Mouse (Mus musculus) 416B (cell line): ENCODE measurements around the gene Slc44a2.

Experiments
- DNase-seq: peaks from one replicate; pipeline ENCODE4 v3.0.0; 2011; ENCODE audit warnings: low read depth

Slc44a2 gene

DNA sequence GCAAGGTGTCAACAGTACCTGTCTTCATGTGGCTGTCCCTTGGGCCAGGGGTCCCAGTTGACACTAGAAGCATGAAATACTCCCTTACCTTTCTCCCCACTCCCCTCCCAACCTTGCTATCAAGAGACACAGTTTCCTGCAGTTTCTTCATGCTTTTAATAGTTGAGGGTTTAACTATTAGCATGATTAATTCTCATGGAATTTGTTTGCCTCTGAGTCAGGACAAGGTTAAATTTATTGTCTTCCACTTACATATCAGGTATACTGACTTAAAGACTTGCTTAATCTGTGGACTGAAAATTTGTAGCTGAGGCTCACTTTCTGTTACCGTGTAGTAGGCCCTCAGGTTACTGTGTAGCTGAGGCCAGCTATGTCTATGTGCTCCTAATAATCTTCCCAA lies 13.0 kb downstream of the Slc44a2 start:
- DNase-seq = no peak

DNA sequence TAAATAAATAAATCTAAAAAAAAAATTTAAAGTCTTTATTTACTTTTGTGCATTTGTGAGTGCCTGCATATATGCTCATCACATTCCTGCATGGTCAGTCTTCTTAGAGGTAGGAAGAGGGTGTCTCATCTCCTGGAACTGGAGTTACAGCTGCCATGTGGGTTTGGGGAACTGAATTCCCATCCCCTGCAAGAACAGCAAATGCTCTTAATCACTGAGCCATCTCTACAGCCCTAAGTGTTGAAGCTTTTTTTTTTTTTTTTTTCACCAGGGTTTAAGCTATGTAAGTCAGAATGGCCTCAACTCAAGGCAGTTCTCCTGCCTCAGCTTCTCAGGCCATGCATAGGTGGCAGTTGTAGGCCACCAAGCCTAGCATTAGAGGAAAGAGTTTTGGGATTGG lies 14.2 kb downstream of the Slc44a2 start:
- no peak for DNase-seq

DNA sequence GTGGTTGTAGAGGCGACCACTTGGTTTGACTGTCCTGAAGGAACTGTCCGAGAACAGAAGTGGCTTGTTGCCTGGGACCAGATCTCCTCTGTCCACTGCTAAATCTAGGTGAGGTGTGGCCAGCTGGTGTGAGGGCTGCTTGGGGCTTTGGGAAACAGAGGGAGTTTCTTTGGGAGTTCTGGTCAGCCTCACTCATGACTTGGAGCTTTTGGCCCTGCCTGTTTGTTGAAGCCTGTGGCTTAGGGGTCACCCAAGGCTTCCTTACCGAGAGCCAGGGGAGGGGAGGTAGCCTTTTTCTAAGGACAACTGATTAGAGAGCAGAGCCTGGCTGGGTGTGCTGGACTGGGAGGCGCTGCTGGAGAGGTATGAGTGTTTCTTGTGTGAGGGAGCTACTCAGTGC lies 14.9 kb downstream of the Slc44a2 start:
- DNase-seq = no peak

DNA sequence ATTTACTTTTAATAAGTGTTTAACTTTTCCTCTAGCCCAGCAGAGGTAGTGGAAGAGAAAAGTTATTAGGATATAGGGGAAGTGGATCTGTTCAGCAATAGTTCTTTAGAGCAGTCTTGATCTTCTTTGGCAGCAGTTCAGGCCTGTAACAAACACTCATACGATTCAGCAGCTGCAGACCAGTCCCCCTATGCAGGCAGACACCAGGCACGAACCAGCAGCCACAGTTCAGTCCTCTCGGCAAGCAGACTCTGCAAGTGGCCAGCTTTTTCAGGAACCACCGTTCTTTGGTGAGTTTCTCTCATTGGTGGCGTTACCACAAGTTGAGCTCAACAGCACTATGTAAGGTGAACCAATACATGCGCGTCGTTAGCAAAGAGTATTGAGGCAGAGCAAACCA lies 16.0 kb downstream of the Slc44a2 start:
- DNase-seq = no peak

DNA sequence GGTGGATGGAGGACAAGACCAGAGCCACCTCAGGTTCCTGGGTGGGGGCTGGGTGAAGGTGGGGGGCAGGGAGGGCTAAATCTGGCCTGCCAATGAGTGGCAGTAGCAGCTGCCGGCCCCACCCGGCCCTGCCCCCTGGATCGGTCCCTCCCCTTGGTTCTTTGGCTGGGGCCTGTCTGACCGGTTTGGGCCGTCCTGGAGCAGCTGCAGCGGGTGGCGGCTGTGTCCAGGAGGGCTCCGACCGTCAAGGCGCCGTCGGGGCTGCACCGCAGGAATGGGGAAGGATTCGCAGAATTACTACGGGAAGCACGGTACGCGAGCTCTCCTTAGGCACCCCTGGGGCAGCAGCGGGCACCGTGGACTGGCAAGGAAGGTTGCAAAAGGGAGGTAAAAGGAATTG lies 17.2 kb downstream of the Slc44a2 start:
- no peak for DNase-seq

DNA sequence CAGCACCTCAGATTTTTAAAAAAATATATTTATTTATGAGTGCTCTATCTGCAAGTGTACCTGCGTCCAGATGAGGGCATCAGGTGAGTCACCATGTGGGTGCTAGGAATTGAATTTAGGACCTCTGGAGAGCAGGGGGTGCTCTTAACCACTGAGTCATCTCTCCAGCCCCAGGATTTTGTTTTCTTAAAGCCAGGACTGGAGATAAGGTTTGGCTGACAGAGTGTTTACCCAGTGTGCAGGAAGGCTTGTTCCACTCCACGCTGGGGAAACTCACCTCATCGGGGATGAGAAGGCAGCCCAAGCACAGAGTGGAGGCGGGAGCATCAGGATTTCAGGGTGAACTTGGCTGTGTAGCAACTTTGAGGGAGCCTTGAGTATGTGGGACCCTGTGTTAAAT lies 19.9 kb downstream of the Slc44a2 start:
- DNase-seq = no peak

DNA sequence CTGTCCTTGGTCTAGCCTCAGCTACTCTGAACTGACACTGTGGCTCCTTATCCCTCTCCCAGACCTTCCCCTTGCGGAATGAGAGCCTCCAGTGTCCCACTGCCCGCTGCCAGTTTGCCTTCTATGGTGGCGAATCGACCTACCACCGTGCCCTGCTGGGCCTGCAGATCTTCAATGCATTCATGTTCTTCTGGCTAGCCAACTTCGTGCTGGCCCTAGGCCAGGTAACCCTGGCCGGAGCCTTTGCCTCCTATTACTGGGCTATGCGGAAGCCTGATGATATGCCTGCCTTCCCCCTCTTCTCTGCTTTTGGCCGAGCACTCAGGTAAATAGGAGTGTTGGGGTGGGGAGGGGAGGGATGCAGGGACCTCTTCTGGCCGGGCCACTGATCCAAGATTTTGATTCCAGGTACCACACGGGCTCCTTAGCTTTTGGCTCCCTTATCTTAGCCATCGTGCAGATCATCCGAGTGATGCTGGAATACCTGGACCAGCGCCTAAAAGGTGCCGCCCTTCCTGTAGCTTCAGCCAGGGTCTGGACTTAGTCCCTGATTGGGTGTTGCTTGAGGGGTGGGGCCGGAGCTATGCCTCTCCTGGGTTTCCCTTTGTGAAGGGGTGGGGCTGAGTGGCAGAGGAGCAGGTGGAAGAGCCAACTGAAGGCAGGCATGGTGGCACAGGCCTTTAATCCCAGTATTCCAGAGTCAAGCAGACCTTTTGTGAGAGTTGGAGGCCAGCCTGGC lies 26.3 kb downstream of the Slc44a2 start:
- no peak for DNase-seq

DNA sequence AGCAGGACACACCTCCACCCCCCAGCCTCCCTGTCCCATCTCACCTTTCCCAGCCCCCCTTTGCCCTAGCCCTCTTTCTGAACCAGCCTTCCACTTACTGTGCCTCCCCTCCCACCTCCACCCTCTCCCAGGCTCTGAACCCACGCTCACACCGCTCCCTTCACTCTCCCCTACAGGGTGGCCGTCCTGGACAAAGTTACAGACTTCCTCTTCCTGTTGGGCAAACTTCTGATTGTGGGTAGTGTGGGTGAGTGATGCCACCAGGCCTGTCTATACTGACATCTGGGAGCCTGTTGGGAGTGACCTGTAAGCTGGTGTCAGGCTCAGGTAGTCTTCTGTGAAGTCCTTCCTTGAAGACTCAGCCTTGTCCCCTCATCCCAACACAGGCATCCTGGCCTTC lies 27.7 kb downstream of the Slc44a2 start:
- peak; percentile 59 for DNase-seq

DNA sequence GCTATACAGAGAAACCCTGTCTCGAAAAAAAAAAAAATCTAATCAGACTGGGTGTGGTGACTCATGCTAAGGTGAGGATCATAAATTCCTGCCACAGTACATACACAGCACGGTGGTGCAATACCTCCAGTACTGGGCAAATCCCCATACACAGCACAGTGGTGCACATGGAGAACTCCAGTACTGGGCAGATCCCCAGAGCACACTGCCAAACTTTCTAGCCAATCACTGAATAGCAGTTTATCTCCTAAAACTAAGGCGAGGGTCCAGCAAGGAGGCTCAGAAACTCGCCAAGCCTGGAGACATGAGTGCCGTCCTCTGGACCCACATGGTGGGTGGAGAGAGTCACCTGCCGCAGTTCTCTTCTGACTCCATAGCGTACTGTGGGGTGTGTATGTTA lies 30.7 kb downstream of the Slc44a2 start:
- peak; percentile 66 for DNase-seq

DNA sequence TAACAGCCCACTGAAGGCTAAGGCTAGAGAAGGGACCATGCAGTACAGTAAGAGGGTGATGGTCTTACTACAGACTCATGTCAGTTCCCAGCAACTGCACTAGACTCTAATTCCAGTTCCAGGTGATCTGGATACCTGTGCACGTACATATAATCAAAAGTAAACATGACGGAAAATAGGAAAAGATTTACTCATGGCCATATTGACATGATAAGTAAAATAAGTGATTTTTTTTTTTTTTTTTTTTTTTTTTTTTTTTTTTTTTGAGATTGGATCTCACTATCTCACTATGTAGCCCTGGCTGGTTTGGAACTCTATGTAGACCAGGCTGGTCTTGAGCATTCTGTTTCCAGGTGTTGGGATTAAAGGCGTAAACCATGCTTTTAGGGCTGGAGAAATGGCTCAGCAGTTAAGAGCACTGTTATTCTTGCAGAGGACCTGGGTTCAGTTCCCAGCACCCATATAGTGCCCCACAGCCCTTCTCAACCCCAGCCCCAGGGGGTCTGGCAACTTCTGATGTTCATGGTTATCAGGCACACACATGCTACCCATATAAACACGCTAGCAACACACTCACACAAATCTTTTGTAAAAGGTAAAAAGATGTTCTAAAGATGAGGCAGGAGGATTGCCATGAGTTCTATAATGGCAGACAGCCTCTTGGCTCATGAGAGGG lies 31.3 kb downstream of the Slc44a2 start:
- DNase-seq = no peak

DNA sequence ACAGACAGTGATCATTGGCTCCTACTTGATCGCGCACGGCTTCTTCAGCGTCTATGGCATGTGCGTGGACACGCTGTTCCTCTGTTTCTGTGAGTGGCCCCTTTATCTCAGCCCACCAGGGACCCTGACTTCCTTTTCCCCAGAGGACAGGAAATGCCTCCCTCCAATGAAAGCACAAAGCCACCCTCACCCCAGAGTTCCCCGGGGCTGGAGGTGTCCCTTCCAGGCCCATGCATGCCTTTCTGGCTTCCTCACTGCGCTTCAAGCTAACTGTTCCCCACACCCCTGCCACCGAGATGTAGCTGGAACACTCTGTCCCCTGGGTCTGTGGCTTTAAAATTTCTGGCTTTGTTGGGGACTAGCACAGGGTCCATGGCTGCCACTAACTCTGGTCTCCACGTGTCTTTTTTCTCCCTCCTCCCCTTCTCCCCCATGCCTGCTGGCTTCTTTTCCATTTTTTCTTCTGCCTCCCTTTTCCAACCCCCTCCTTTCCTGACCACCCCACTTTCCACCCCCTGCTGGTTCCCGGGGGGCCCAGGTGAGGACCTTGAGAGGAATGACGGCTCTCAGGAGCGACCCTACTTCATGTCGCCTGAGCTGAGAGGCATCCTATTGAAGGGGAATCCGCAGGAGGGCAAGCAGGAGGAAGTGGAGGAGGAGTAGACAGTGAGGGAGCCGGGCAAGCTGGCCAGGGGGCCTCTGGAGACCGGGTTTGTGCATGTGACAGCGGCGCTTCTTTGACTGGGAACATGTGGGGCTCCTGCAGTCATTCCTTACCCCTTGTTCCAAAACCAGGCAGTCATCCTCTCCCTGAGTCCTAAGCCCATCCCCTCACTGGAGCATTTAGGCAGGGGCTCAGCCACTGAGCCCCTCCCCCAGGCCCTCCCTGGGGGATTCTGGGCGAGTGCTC lies 32.2 kb downstream of the Slc44a2 start:
- peak; percentile 66 for DNase-seq

DNA sequence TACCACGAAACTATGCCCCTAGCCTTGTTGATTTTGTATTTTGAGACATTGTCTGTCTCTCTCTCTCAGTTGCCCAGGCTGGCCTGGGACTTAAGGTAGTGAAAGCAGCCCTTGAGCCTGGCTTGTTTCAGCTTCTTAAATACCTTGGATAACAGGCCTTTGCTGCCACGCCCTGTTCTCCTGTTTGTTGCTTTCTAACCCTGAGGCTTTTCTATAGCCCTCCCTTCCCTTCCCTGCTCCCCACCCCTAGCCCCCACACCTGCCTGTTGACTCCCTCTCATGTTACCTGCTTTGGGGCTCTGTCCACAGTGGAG lies 32.8 kb downstream of the Slc44a2 start:
- no peak for DNase-seq

DNA sequence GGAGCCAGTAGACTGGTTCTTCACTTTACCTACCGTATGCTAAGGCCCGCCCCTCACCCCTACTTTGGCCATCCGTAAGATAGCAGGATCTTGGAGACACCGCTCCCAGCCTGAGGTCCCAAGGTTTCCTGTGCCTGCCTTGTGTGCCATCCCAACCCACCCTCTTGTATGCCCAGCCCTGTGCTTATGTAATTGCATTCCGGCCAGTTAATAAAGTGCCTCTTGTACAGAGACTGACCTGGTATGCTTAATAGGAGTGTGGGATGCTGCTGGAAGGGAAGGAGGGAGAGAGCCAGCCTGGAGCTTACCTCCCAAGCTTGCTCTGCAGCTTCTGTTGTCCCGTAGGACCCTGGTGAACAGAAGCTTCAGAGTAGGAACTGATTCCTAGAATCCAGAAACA lies 34.3 kb downstream of the Slc44a2 start:
- no peak for DNase-seq

DNA sequence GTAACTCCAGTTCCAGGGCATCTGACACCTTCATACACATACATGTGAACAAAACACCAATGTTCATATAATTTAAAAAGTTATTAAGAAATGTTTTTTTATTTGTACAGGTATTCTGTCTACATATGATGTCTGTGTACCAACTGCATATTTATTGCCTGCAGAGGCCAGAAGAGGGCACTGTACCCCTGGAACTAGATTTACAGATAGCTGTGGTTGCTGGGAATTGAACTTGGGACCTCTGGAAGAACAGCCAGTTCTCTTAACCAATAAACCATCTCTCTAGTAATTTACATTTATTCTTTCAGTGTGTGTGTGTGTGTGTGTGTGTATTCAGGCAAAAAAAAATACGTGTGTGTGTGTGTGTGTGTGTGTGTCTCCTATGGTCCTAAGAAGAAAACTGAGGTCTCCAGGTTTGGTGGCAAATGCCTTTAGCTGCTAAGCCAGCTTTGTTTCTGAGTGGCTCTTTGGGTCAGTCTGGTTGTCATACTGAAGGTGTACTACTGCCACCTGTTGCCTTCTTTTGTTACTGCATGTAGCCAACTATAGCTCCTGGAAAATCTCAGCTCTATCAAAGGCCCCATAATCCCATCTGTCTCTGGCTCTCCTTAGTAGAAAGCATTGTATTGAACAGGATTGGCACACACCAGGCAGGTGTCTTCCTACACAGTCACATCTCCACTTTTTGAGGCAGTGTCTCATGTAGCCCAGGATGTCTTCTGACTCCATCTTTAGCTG lies 36.7 kb downstream of the Slc44a2 start:
- DNase-seq = peak; percentile 88

DNA sequence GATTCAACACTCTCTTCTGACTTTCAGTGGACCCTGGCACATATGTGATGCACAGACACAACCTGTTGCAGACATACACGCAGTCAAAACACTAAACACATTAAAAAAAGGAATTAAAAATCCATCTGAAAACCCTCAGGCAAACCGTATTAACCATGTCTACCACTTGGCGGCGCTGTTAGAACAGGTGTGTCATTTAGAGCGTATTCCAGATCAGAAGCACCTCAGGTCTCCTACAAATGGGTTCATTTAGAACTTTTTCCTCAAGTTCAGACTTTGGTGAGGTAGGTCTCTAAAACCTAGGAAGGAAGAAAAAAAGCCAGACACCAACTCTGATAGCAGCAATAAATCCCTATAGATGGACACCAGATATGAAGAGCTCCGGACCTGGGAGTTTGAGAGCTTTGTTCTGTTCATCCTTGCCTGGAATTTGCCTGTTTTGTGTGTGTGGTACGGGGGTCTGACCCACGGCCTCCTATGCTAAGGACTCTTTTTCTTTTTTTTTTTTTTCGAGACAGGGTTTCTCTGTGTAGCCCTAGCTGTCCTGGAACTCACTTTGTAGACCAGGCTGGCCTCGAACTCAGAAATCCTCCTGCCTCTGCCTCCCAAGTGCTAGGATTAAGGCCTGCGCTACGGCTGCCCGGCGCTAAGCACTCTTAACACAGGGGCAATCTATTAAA lies 46.2 kb downstream of the Slc44a2 start:
- peak; percentile 81 for DNase-seq

DNA sequence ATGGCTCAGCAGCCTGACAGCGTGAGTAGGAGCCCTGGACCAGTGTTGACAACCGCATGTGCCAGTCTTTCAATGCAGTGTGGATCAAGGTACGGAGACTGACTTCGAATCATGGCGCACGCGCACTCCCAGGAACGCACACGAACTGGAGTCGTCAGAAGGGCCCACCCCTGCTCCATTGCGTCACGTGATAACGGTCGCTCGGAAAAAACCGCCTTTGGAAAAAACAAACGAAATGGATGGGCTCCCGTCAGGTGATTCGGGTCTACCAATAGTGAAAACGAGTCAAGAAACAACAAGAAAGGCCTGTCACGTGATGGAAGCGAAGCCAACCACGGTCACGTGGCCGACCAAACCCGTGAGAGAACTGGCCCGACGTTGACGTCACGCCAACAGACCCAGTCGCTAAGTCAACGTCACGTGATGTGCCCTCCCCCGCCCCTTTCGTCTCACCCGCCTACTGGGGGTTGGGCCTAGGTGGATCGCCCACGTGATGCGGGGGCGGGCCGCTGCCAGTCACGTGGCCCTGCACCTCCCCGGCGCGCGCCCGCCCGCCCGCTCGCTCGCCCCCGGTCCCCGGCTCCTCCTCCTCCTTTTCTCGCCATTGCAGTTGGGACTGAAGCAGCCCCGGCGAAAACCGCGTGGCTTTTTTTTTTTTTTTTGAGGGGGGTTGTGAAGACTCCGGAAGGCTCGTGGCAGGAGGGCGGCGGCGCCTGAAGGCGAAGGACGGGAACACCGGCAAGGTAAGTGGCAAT lies 47.0 kb downstream of the Slc44a2 start, which contains the start of gene Ilf3:
Gene Ilf3, plus strand, starts transcription at position 515 of the 755 bp plus-strand sequence.
- peak; percentile 100 for DNase-seq

DNA sequence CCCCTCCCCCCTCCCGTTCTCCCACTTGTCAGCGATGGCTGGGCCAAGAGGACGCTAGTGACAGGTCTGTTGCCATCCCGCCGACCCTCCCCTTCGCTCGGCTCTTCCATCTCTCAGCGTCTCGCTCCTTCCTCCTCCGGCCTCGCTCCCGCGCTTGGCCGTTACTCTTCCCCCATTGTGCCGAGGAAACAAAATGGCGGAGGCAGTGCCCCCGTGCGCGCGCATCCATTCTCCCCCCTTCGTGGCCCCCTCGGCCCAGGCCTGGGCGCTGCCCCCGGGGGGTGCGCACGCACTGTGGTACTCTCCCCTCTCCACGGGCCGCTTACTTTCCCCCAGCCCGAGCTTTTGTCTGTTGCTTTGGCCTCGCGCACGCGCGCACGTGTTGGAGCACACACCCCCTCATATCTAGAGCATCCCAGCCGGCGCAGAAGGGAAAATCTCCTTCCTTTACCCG lies 47.7 kb downstream of the Slc44a2 start:
- peak; percentile 66 for DNase-seq

DNA sequence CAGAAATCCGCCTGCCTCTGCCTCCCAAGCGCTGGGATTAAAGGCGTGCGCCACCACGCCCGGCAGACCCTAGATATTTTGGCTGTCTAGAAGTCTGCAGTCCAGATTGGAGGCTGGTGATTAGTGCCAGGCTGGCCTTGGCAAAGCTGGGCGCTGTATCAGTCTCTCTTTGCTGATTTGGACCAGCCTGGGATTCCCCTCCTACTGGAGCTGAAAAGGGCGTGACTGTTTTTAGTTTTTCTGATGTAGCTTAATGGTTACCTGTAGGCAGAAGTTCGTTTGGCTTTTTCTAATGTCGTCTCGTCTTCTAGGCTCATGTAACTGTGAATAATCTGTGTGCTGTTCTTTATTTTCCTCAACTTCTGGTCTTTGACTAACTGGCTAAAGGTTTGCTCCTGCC lies 48.6 kb downstream of the Slc44a2 start:
- DNase-seq = no peak

DNA sequence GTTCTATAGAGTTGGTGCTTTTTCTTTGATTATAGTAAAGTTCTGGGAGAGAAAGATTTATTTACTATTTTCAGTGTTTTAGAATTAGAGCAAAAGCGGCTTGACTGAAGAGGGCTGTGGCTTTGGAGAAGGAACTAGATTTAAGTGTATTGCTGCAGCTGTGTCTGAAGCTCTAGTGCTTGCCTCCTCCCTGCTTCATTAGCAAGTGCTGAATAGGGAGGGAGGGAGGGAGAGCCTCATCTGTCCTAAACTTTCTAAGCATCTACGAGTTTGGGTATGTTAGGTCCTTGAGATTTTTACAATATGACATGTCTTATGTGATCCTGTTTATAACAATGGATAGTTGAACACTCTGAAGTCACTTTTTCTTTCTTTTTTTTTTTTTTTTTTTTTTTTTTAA lies 50.4 kb downstream of the Slc44a2 start:
- DNase-seq = no peak

DNA sequence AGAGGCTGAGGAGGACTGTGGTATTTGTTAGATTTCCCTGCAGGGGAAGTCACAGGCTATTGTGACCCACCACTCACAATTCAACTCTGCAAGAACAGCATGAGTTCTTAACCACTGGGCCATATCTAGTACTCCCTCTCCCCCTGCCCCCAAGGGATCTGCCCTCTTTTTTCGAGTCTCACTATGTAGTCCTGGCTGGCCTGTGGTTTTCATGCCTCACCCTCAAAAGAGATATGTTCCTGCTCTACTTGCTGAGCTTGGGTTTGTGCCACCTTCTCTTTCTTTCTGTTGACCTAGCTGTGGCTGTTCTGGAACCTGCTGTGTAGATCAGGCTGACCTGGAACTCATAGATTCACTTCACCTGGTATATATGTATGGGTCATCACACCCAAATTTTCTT lies 52.0 kb downstream of the Slc44a2 start:
- no peak for DNase-seq

DNA sequence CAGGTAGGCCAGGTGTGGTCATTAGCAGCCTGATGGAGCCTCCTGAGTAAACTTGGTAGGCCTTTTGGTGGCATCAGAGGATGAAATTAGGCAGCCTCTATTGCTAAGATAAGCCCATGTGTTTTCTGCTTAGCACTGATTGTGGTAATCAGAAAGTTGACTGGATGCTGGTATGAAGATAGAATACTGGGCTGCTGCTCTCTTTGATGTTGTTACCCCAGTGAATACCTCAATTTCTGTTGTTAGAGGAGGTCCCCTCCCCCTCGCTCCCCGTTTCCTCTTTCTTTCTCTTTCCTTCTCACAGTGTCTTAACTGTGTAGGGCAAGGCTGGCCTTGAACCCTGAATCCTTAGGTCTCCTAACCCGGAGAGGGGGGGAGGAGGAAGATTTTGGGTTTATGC lies 58.7 kb downstream of the Slc44a2 start:
- no peak for DNase-seq
